Mouse (Mus musculus) intestine, postnatal 0 days (tissue): ENCODE data around the gene Kmt2a. TPM values are rescaled to one million over a fixed set of nuclear protein-coding genes. Genes with fewer than 3 reads are reported as not detected.

Experiments
- ATAC-seq: fragments of 200-750 bp; cut with Nextera tagmentation; 2 replicates; pipeline ENCODE4 v1.8.0; 2017; ENCODE audit warnings: mild to moderate bottlenecking, moderate TSS enrichment, moderate library complexity
- H3K27ac ChIP-seq: fragments of 300-500 bp; sonication (generic); 2 replicates; pipeline ENCODE4 v1.5.1; 2014; ENCODE audit warnings: mild to moderate bottlenecking, low read depth, low read length, moderate library complexity
- H3K27me3 ChIP-seq: fragments of 300-500 bp; sonication (generic); replicated peaks from 2 replicates; pipeline ENCODE4 v1.6.1; 2014; ENCODE audit warnings: low read length, mixed read lengths; ENCODE audit not compliant: control insufficient read depth, insufficient read depth
- H3K36me3 ChIP-seq: fragments of 300-500 bp; sonication (generic); 2 replicates; pipeline ENCODE4 v1.6.1; 2014; ENCODE audit warnings: mild to moderate bottlenecking, moderate library complexity; ENCODE audit not compliant: control insufficient read depth, insufficient read depth
- H3K4me1 ChIP-seq: fragments of 300-500 bp; sonication (generic); replicated peaks from 2 replicates; pipeline ENCODE4 v1.6.1; 2014; ENCODE audit warnings: antibody characterized with exemption, low read length, mixed read lengths; ENCODE audit not compliant: control insufficient read depth, insufficient read depth
- H3K4me2 ChIP-seq: fragments of 300-500 bp; sonication (generic); replicated peaks from 2 replicates; pipeline ENCODE4 v1.6.1; 2014; ENCODE audit warnings: low read depth, mild to moderate bottlenecking, moderate library complexity
- H3K4me3 ChIP-seq: fragments of 300-500 bp; sonication (generic); 2 replicates; pipeline ENCODE4 v1.5.1; 2014; ENCODE audit warnings: low read depth, low read length
- H3K9ac ChIP-seq: fragments of 300-500 bp; sonication (generic); 2 replicates; pipeline ENCODE4 v1.6.1; 2014; ENCODE audit warnings: mild to moderate bottlenecking, low read depth, low read length
- H3K9me3 ChIP-seq: fragments of 300-500 bp; sonication (generic); 2 replicates; pipeline ENCODE4 v1.6.1; 2016; ENCODE audit warnings: mixed run types; ENCODE audit not compliant: control insufficient read depth
- CTCF ChIP-seq: sonication (generic); IDR thresholded peaks from 2 replicates; pipeline ENCODE4 v1.5.1; 2016; ENCODE audit warnings: low read depth, mild to moderate bottlenecking, control low read depth, antibody characterized with exemption, moderate library complexity
- WGBS: fragments of 180-500 bp; shearing (Covaris S2); extraction: QIAGEN DNeasy Blood & Tissue Kit; methylation state at CpG from one replicate; pipeline ENCODE4 v1.1.7; 2014; 5-methylcytosine and 5-hydroxymethylcytosine counted together
- polyA plus RNA-seq: library from polyadenylated mRNA; unstranded; fragments of >200 nt; fragmentation: Nextera tagmentation; extraction: Ambion mirVana; gene quantifications from 2 replicates; pipeline ENCODE4 v1.2.1, GENCODE M21; 2015

Gene Kmt2a
- polyA plus RNA-seq, 1 experiment from 2014 or later, result 2.9 TPM

DNA sequence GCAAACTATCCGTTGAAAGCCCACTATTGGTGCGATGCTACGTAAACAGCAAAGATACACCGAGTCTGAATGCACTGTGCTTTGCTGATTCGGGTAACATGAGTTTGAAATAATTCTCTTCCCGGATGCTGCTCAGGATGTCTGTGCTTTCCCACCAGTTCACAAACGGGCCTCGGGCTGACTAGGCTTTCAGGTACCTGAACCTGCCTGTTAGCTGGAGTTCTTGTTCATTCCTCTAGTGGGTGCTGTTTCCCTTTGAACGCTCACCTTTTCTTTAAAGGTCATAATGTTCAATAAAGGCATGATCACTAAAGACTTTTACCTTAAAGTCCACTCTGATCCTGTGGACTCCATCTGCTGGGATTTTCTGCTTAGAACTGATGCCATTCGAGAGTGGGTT lies 39.9 kb downstream of the Kmt2a start:
- Histone ChIP-seq H3K27me3 (no peaks in the 10 kb centered on the region), H3K9me3 (no peaks in the 10 kb centered on the region), H3K4me2 (no peak overlapping the region), H3K4me1 (no peaks in the 10 kb centered on the region), H3K27ac (no peak overlapping the region), H3K36me3 (peaks cover 60% of the 10 kb centered on the region), H3K4me3 (no peak overlapping the region), H3K9ac (no peak overlapping the region)
- no peak for ATAC-seq
- WGBS, result 81% methylated on average over 10 of the region's 10 CpGs
- TF ChIP-seq CTCF, result peak; percentile 78

GRCm38 (mm10) chr9:44836439-44836838 lies 44.7 kb downstream of the Kmt2a start:
- ATAC-seq, result no peak
- no peaks in the 10 kb centered on the region for H3K4me1 ChIP-seq
- TF ChIP-seq CTCF, result peak; percentile 86
- H3K27me3 ChIP-seq, result no peaks in the 10 kb centered on the region
- H3K4me2 ChIP-seq, result no peak overlapping the region
- no peak overlapping the region for H3K9ac ChIP-seq
- no peak overlapping the region for H3K27ac ChIP-seq
- peaks cover 64% of the 10 kb centered on the region for H3K36me3 ChIP-seq
- 46% methylated on average over 7 of the region's 7 CpGs for WGBS
- H3K4me3 ChIP-seq, result no peak overlapping the region
- no peaks in the 10 kb centered on the region for H3K9me3 ChIP-seq

GRCm38 (mm10) chr9:44832356-44832755 lies 48.7 kb downstream of the Kmt2a start:
- ATAC-seq, result no peak
- Histone ChIP-seq H3K9me3 (no peaks in the 10 kb centered on the region), H3K4me3 (no peak overlapping the region), H3K9ac (no peak overlapping the region), H3K27ac (no peak overlapping the region), H3K4me2 (no peak overlapping the region), H3K27me3 (no peaks in the 10 kb centered on the region), H3K36me3 (peaks cover 88% of the 10 kb centered on the region), H3K4me1 (no peaks in the 10 kb centered on the region)
- WGBS, result 78% methylated on average over 4 of the region's 4 CpGs
- TF ChIP-seq CTCF, result no peak

DNA sequence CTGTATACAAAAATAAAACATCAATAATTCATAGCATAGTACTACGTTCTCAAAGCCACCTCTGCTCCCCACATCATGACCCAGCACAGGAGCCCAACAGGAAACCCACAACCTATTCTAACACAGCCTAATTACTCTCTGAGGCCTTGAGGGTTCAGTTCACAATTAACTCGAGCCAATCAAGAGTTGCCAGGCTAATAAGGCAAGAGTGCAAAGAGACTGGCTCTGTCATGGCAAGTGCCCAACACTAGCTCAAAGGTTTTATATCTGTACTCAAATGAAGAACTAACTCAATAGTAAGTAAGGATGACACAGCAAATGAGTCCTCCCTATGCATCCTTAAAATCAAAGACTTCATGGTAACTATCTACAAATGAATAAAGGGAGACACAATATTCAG lies 50.6 kb downstream of the Kmt2a start:
- no peak overlapping the region for H3K4me3 ChIP-seq
- no peaks in the 10 kb centered on the region for H3K27me3 ChIP-seq
- H3K4me2 ChIP-seq, result no peak overlapping the region
- no peaks in the 10 kb centered on the region for H3K4me1 ChIP-seq
- H3K9ac ChIP-seq, result no peak overlapping the region
- no peak for TF ChIP-seq CTCF
- peaks cover 94% of the 10 kb centered on the region for H3K36me3 ChIP-seq
- ATAC-seq, result no peak
- H3K9me3 ChIP-seq, result no peaks in the 10 kb centered on the region
- no peak overlapping the region for H3K27ac ChIP-seq
- 76% methylated on average over 2 of the region's 2 CpGs for WGBS

DNA sequence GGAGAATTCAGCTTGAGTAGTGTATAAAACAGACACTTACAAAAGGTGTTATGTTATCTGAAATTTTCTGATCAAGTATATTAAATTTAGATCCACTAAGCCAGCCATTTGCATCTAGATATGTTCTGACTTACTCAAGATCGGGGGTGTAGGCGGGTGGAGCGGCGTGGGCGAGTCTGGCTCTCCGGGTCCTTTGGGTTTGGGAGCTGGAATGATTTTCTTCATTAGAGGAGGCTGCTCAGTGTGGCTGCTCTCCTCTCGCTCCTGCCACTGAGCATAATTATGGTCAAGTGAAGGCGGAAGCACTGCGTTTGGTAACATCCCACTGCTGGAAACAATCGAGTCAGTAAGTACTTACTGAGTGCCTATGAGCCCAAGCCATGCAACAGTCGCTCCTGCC lies 52.2 kb downstream of the Kmt2a start:
- no peak for TF ChIP-seq CTCF
- Histone ChIP-seq H3K4me3 (no peak overlapping the region), H3K4me1 (no peaks in the 10 kb centered on the region), H3K9me3 (no peaks in the 10 kb centered on the region), H3K4me2 (no peak overlapping the region), H3K9ac (no peak overlapping the region), H3K27ac (no peak overlapping the region; the same call in 1 of the 2 replicates), H3K27me3 (no peaks in the 10 kb centered on the region), H3K36me3 (peaks cover 92% of the 10 kb centered on the region)
- ATAC-seq, result no peak
- 94% methylated on average over 11 of the region's 11 CpGs for WGBS

DNA sequence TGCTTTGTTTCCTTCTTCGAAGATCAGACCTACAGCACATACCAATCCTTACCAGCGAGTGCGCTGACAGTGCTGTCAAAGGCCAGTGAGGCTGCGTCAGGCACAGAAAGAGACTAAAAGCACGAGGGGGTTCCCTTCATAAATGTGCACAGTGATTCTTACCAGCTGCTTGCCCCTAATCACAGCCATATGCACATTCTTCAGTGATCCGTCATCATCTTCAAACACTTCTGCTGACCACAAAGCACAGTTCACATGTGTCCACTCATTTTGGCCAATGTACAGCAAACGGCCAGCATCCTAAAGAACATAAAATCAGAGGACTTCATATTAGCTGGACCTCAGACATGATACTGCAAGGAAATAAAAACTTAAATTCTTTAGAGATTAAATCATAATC lies 54.4 kb downstream of the Kmt2a start:
- no peaks in the 10 kb centered on the region for H3K4me1 ChIP-seq
- H3K36me3 ChIP-seq, result peaks cover 94% of the 10 kb centered on the region
- H3K9me3 ChIP-seq, result no peaks in the 10 kb centered on the region
- WGBS, result 94% methylated on average over 7 of the region's 7 CpGs
- no peak for ATAC-seq
- H3K27me3 ChIP-seq, result no peaks in the 10 kb centered on the region
- H3K9ac ChIP-seq, result no peak overlapping the region
- H3K4me3 ChIP-seq, result no peak overlapping the region
- H3K4me2 ChIP-seq, result no peak overlapping the region
- no peak for TF ChIP-seq CTCF
- no peak overlapping the region for H3K27ac ChIP-seq
